Mouse (Mus musculus): ENCODE results near the gene Defb45.

Defb45 gene

GRCm38 (mm10) chr2:152599299-152599698 is at the start of gene Defb45:
Gene Defb45, minus strand, starts transcription at chr2:152599399.
- no peak for DNase-seq (ENCODE audit: low read depth in 1 of 2, low spot score in 2 of 2)

GRCm38 (mm10) chr2:152639406-152640113 is 40.4 kb upstream of the Defb45 start:
- no peak for DNase-seq (ENCODE audit: low read depth in 1 of 2, low spot score in 2 of 2)

DNA sequence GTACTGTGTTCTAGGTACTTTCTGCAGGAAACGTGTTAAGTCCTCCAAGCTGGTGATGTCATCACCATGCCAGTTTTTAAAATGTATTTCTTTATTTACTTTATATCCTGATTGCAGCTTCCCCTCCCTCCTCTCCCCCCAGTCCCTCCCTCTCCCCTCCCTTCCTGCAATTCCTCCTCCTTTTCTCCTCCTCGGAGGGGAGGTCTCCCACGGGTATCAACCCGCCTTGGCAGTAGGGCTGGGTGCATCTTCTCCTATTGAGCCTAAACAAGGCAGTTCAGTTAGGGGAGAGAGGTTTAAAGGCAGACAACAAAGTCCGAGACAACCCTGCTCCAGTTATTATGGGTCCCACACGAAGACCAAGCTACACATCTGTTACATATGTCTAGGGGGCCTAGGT is 39.7 kb upstream of the Defb45 start:
- DNase-seq (ENCODE audit: low read depth in 1 of 2, low spot score in 2 of 2), result no peak

- no peak for DNase-seq (ENCODE audit: low read depth in 1 of 2, low spot score in 2 of 2)
Measured at GRCm38 (mm10) chr2:152637381-152637780, 38.2 kb upstream of the Defb45 start.

- DNase-seq (ENCODE audit: low read depth in 1 of 2, low spot score in 2 of 2), result no peak
Measured at GRCm38 (mm10) chr2:152637006-152637322, 37.8 kb upstream of the Defb45 start.

GRCm38 (mm10) chr2:152636246-152637005 is 37.2 kb upstream of the Defb45 start:
- no peak for DNase-seq (ENCODE audit: low read depth in 1 of 2, low spot score in 2 of 2)

DNA sequence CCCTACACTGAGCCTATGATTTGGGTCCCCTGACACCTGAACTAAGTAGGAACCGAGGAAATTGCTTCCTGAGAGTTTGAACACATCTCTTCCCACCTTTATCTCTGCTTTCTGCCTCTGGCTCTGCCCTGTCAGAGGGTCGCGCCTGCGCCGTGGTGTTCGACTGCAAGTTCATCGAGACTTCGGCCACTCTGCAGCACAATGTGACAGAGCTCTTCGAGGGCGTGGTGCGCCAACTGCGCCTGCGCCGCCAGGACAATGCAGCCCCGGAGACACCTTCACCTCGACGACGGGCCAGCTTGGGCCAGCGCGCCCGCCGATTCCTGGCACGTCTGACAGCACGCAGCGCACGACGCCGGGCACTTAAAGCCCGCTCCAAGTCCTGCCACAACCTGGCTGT is 35.1 kb upstream of the Defb45 start:
- no peak for DNase-seq (ENCODE audit: low read depth in 1 of 2, low spot score in 2 of 2)

- no peak for DNase-seq (ENCODE audit: low read depth in 1 of 2, low spot score in 2 of 2)
Measured at GRCm38 (mm10) chr2:152633334-152633733, 34.1 kb upstream of the Defb45 start.

- no peak for DNase-seq (ENCODE audit: low read depth in 1 of 2, low spot score in 2 of 2)
Measured at GRCm38 (mm10) chr2:152629904-152630303, 30.7 kb upstream of the Defb45 start.

GRCm38 (mm10) chr2:152629239-152629638 is 30.0 kb upstream of the Defb45 start:
- DNase-seq (ENCODE audit: low read depth in 1 of 2, low spot score in 2 of 2), result no peak

DNA sequence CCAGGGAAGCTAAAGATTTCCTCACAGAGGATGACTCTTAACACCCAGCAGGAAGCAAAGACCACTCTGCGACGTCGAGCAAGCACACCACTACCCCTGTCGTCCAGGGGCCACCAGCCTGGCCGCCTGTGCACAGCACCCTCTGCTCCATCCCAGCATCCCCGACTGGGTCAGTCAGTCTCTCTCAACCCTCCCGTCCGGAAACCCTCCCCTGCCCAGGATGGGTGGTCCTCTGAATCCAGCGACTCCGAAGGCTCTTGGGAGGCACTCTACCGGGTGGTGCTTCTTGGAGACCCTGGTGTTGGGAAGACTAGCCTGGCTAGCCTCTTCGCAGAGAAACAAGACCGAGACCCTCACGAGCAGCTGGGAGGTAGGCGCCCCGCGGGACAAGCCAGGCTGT is 28.9 kb upstream of the Defb45 start:
- no peak for DNase-seq (ENCODE audit: low read depth in 1 of 2, low spot score in 2 of 2)

DNA sequence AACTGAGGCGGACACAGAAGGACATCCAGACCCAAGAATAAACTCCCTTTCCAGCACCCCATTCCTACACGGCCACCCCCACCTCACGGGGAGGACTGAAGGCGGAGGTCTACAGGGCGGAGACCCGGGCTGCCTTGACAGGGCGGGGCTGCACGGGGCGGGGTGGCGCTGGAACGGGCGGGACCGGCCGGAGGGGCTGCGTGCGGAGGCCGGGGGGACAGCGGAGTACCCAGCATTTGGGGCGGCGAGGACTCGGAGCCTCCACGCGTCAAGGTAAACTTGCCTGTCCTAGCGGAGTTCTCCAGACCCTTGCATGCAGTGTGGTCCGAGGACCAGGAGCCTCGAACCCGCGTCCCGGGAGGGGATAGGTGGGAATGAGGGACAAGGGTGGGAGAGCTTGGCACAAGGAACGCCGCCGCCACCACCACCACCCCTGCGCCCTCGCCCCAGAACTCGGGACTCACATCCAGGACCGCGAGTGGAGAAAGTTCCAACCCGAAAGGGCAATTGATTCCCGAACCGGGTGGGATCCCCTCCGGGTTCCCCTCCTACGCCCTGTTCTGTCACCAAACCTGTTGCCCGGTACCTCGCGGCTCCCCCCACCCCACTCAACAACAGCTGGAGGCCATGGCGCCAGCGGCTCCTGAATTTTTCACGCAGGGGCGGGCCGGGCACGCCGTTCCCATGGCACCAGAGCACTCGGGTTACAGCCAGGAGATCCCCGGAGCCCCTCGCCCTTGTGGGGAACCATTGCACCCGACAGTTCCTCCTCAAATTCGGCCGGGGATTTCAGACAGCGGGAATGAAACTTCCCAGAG is 27.8 kb upstream of the Defb45 start, which contains the start of gene Rem1:
Rem1 (plus strand) TSS at position 178 of the 818 bp plus-strand sequence.
- DNase-seq (ENCODE audit: low read depth in 1 of 2, low spot score in 2 of 2), result no peak

GRCm38 (mm10) chr2:152625256-152625655 is 26.1 kb upstream of the Defb45 start:
- DNase-seq (ENCODE audit: low read depth in 1 of 2, low spot score in 2 of 2), result no peak

- no peak for DNase-seq (ENCODE audit: low read depth in 1 of 2, low spot score in 2 of 2)
Measured at GRCm38 (mm10) chr2:152624566-152624965, 25.4 kb upstream of the Defb45 start.

DNA sequence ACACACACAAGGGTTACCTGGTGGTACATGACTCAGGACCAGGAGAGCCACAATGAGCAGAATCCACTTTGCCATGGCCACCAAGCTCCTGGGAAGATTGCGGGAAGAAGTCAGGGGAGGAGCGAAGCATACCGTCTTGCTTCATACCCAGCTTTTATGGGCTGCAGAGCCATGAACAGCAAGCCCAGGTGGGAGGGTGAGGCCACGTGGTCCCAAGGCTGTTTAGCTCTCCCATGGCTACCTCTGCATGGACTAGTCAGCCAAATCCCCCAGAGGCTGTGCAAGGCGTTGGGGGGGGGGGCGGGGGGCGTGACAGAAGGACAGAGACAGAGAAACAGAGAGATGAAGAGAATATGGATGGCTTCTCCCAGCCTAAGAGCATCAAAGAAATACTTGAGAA is 23.8 kb upstream of the Defb45 start, which contains the start of gene Defb25:
Defb25 (minus strand) TSS at position 101 of the 400 bp plus-strand sequence.
- DNase-seq (ENCODE audit: low read depth in 1 of 2, low spot score in 2 of 2), result no peak

GRCm38 (mm10) chr2:152622151-152622550 is 23.0 kb upstream of the Defb45 start:
- no peak for DNase-seq (ENCODE audit: low read depth in 1 of 2, low spot score in 2 of 2)

GRCm38 (mm10) chr2:152620367-152621134 is 21.4 kb upstream of the Defb45 start:
- DNase-seq (ENCODE audit: low read depth in 1 of 2, low spot score in 2 of 2), result peak; percentile 30 to 45

- no peak for DNase-seq (ENCODE audit: low read depth in 1 of 2, low spot score in 2 of 2)
Measured at GRCm38 (mm10) chr2:152617374-152617773, 18.2 kb upstream of the Defb45 start.

GRCm38 (mm10) chr2:152616470-152616869 is 17.3 kb upstream of the Defb45 start:
- DNase-seq (ENCODE audit: low read depth in 1 of 2, low spot score in 2 of 2), result no peak

DNA sequence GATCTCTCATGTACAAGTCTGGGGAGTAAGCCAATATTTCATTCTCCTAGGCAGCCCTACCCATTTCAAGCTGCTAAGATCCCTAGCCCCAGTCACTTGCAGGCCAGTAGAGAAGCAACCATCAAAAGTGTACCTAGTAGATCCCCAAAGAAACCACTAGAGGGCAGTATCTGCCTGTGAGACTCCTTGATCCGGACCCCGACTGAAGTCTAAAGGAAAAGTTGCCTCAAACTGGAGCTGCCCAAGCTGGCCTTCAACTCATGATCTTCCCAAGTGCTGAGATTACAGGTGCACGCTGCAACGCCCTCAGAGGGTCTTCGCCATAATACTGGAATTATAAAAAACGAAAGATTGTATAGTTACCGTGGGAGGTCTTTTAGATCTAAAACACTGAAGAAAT is 16.4 kb upstream of the Defb45 start:
- DNase-seq (ENCODE audit: low read depth in 1 of 2, low spot score in 2 of 2), result peak in 1 of 2 experiments; percentile 18

DNA sequence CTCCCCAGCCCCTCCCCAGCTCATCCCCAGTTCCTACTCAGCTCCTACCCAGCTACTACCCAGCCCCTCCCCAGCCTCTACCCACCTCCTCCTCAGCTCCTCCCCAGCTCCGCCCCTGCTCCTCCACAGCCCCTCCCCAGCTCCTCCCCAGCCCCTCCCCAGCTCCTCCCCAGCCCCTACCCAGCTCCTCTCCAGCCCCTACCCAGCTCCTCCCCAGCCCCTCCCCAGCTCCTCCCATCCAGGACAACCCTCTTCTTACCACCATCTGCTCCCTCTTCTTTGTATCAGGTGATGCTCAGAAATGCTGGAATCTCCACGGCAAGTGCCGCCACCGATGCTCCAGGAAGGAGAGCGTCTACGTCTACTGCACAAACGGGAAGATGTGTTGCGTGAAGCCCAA is 13.0 kb upstream of the Defb45 start:
- DNase-seq (ENCODE audit: low read depth in 1 of 2, low spot score in 2 of 2), result no peak
